In the genomic region with DNA sequence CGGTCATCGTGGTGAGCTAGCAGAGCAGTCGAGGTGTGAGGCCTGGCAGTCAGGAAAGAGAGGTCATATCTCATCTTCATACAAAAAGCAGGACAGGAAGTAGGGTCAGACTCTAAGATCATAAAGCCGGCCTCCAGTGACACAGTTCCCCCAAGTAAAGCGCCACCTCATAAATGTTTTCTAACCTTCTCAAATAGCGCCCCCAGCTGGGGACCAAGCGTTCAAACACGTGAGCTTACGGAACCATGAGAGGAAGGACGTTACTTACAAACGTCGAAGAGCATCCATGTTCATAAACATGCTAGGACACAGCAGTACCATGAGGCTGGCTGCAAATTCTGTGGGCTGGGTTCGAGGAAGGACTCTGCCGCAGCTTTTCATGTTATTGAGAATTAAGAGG, we compare ENCODE assay signal across 10 mouse cellular contexts. TPM values are rescaled to one million over a fixed set of nuclear protein-coding genes. Genes with fewer than 3 reads are reported as not detected.
DNase-seq lines count a peak whose midpoint lies in the region; ATAC-seq lines count a peak whose summit lies in the region.
"Had no signal": no experiment of that assay in that cellular context is flagged by ENCODE, and none has a peak within 500 bp of the region (broad histone marks: within the 10 kb centered on the region; RNA-seq: fewer than 3 reads in every experiment).

No protein-coding gene starts in this region.

- H3K4me1 ChIP-seq in embryonic facial prominence, embryonic 14.5 days (ENCODE audit: control insufficient read depth, insufficient read depth, low read length): peaks cover 31% of the 10 kb centered on the region
- peaks cover 13% of the 10 kb centered on the region for H3K4me1 ChIP-seq in embryonic facial prominence, embryonic 10.5 days
- peaks cover 55% of the 10 kb centered on the region for H3K4me1 ChIP-seq in limb, embryonic 13.5 days
- peaks cover 44% of the 10 kb centered on the region for H3K4me1 ChIP-seq in limb, embryonic 10.5 days
- H3K4me1 ChIP-seq in embryonic facial prominence, embryonic 15.5 days: peaks cover 44% of the 10 kb centered on the region
- H3K4me1 ChIP-seq in midbrain, embryonic 14.5 days (ENCODE audit: control insufficient read depth, insufficient read depth, low read length): no peaks in the 10 kb centered on the region
- H3K4me1 ChIP-seq: liver, embryonic 15.5 days had no signal

- H3K36me3 ChIP-seq in embryonic facial prominence, embryonic 14.5 days (ENCODE audit: control insufficient read depth, insufficient read depth, low read length): no peaks in the 10 kb centered on the region
- no peaks in the 10 kb centered on the region for H3K36me3 ChIP-seq in embryonic facial prominence, embryonic 10.5 days (replicated peaks)
- H3K36me3 ChIP-seq in limb, embryonic 13.5 days: no peaks in the 10 kb centered on the region
- H3K36me3 ChIP-seq in limb, embryonic 10.5 days: no peaks in the 10 kb centered on the region
- H3K36me3 ChIP-seq in embryonic facial prominence, embryonic 15.5 days: no peaks in the 10 kb centered on the region
- no peaks in the 10 kb centered on the region for H3K36me3 ChIP-seq in midbrain, embryonic 14.5 days (ENCODE audit: control insufficient read depth, insufficient read depth, low read length)
- H3K36me3 ChIP-seq: liver, embryonic 15.5 days had no signal

- DNase-seq in embryonic facial prominence, embryonic 14.5 days (ENCODE audit: low spot score): no peak
- DNase-seq in embryonic facial prominence, embryonic 10.5 days (ENCODE audit: low spot score): no peak
- no peak for DNase-seq in limb, embryonic 10.5 days (ENCODE audit: low spot score)
- DNase-seq in CD4-positive helper T cell, adult 2 months (ENCODE audit: low read depth, low spot score): peak; percentile 10
- no peak for DNase-seq in adrenal gland, postnatal 14 days
- no peak for DNase-seq in midbrain, embryonic 14.5 days
- DNase-seq: B cell, adult 2 months had no signal

- H3K4me2 ChIP-seq in embryonic facial prominence, embryonic 14.5 days (ENCODE audit: low read depth, low read length): no peak overlapping the region
- H3K4me2 ChIP-seq in limb, embryonic 13.5 days (replicated peaks): no peak overlapping the region
- no peak overlapping the region for H3K4me2 ChIP-seq in embryonic facial prominence, embryonic 15.5 days (replicated peaks)
- H3K4me2 ChIP-seq in midbrain, embryonic 14.5 days (ENCODE audit: low read length): no peak overlapping the region
- H3K4me2 ChIP-seq: liver, embryonic 15.5 days had no signal

- H3K9ac ChIP-seq in embryonic facial prominence, embryonic 14.5 days (ENCODE audit: low read depth, low read length): no peak overlapping the region
- no peak overlapping the region for H3K9ac ChIP-seq in limb, embryonic 13.5 days
- no peak overlapping the region for H3K9ac ChIP-seq in embryonic facial prominence, embryonic 15.5 days
- no peak overlapping the region for H3K9ac ChIP-seq in midbrain, embryonic 14.5 days (replicated peaks; ENCODE audit: low read length)
- H3K9ac ChIP-seq: liver, embryonic 15.5 days had no signal

- ATAC-seq in embryonic facial prominence, embryonic 14.5 days (ENCODE audit: low read depth): no peak
- no peak for ATAC-seq in limb, embryonic 13.5 days (ENCODE audit: low FRiP score, low read depth)
- ATAC-seq in embryonic facial prominence, embryonic 15.5 days (ENCODE audit: insufficient number of reproducible peaks, low FRiP score, low TSS enrichment, low read depth): no peak
- no peak for ATAC-seq in midbrain, embryonic 14.5 days (ENCODE audit: low FRiP score, low TSS enrichment)

- 84% methylated on average over 14 of the region's 14 CpGs for WGBS in embryonic facial prominence, embryonic 14.5 days
- WGBS in embryonic facial prominence, embryonic 10.5 days: 83% methylated on average over 14 of the region's 14 CpGs
- 79% methylated on average over 14 of the region's 14 CpGs for WGBS in limb, embryonic 13.5 days
- 81% methylated on average over 14 of the region's 14 CpGs for WGBS in limb, embryonic 10.5 days
- 82% methylated on average over 14 of the region's 14 CpGs for WGBS in embryonic facial prominence, embryonic 15.5 days
- WGBS in midbrain, embryonic 14.5 days: 83% methylated on average over 14 of the region's 14 CpGs

- no peak overlapping the region for H3K4me3 ChIP-seq in embryonic facial prominence, embryonic 14.5 days (ENCODE audit: low read depth, low read length)
- H3K4me3 ChIP-seq in embryonic facial prominence, embryonic 10.5 days: no peak overlapping the region
- no peak overlapping the region for H3K4me3 ChIP-seq in limb, embryonic 13.5 days
- H3K4me3 ChIP-seq in limb, embryonic 10.5 days: no peak overlapping the region
- H3K4me3 ChIP-seq in embryonic facial prominence, embryonic 15.5 days (replicated peaks): no peak overlapping the region
- H3K4me3 ChIP-seq in midbrain, embryonic 14.5 days (replicated peaks; ENCODE audit: low read depth, low read length): no peak overlapping the region
- H3K4me3 ChIP-seq: liver, embryonic 15.5 days had no signal

- H3K9me3 ChIP-seq in embryonic facial prominence, embryonic 14.5 days (ENCODE audit: control insufficient read depth, low read length): no peaks in the 10 kb centered on the region
- H3K9me3 ChIP-seq in embryonic facial prominence, embryonic 10.5 days: no peaks in the 10 kb centered on the region
- no peaks in the 10 kb centered on the region for H3K9me3 ChIP-seq in limb, embryonic 13.5 days
- H3K9me3 ChIP-seq in limb, embryonic 10.5 days (replicated peaks): no peaks in the 10 kb centered on the region
- no peaks in the 10 kb centered on the region for H3K9me3 ChIP-seq in embryonic facial prominence, embryonic 15.5 days (replicated peaks)
- no peaks in the 10 kb centered on the region for H3K9me3 ChIP-seq in midbrain, embryonic 14.5 days (ENCODE audit: control insufficient read depth, low read length)
- H3K9me3 ChIP-seq: liver, embryonic 15.5 days had no signal

- H3K27ac ChIP-seq in embryonic facial prominence, embryonic 14.5 days (replicated peaks; ENCODE audit: low read depth, low read length): peak overlapping the region; percentile 88
- no peak overlapping the region for H3K27ac ChIP-seq in embryonic facial prominence, embryonic 10.5 days (replicated peaks)
- H3K27ac ChIP-seq in limb, embryonic 13.5 days: peak overlapping the region; percentile 86
- no peak overlapping the region for H3K27ac ChIP-seq in limb, embryonic 10.5 days
- H3K27ac ChIP-seq in embryonic facial prominence, embryonic 15.5 days (replicated peaks): peak overlapping the region; percentile 86
- H3K27ac ChIP-seq in midbrain, embryonic 14.5 days (replicated peaks; ENCODE audit: low read depth, low read length): no peak overlapping the region
- H3K27ac ChIP-seq: liver, embryonic 15.5 days had no signal

- H3K27me3 ChIP-seq in embryonic facial prominence, embryonic 14.5 days (replicated peaks; ENCODE audit: control insufficient read depth, insufficient read depth, low read length): no peaks in the 10 kb centered on the region
- no peaks in the 10 kb centered on the region for H3K27me3 ChIP-seq in embryonic facial prominence, embryonic 10.5 days (replicated peaks; ENCODE audit: low read depth, poor library complexity, severe bottlenecking)
- no peaks in the 10 kb centered on the region for H3K27me3 ChIP-seq in limb, embryonic 13.5 days
- no peaks in the 10 kb centered on the region for H3K27me3 ChIP-seq in limb, embryonic 10.5 days (ENCODE audit: low read depth, poor library complexity, severe bottlenecking)
- no peaks in the 10 kb centered on the region for H3K27me3 ChIP-seq in embryonic facial prominence, embryonic 15.5 days
- H3K27me3 ChIP-seq in midbrain, embryonic 14.5 days (ENCODE audit: control insufficient read depth, insufficient read depth, low read length): no peaks in the 10 kb centered on the region
- H3K27me3 ChIP-seq: liver, embryonic 15.5 days had no signal

RNA-seq across cellular contexts. Expression of a gene that starts 31.1 kb away (rescaled TPM):
- polyA plus RNA-seq in embryonic facial prominence, embryonic 14.5 days (2014; fragmentation: Nextera tagmentation; extraction: Ambion mirVana): 5.5 and 6.0 TPM in 2 replicates
- 0.36 and 0.41 TPM in 2 replicates for polyA plus RNA-seq in embryonic facial prominence, embryonic 10.5 days (2016; fragmentation: Nextera tagmentation; extraction: Ambion mirVana)
- 3.9 and 4.7 TPM in 2 replicates for polyA plus RNA-seq in limb, embryonic 13.5 days (2015; fragmentation: Nextera tagmentation; extraction: Ambion mirVana)
- polyA plus RNA-seq in limb, embryonic 10.5 days (2016; fragmentation: Nextera tagmentation; extraction: Ambion mirVana): 0.64 and 0.98 TPM in 2 replicates
- polyA plus RNA-seq in embryonic facial prominence, embryonic 15.5 days (2015; fragmentation: Nextera tagmentation; extraction: Ambion mirVana): 4.8 and 5.4 TPM in 2 replicates
- total RNA-seq in adrenal gland, postnatal 14 days (2021): 2.9 and 3.4 TPM in 2 replicates
- polyA plus RNA-seq in midbrain, embryonic 14.5 days (2014; fragmentation: Nextera tagmentation; extraction: Ambion mirVana): 0.53 and 0.66 TPM in 2 replicates

RNA-seq across cellular contexts. Expression of a gene that starts 40.5 kb away (rescaled TPM):
- polyA plus RNA-seq in embryonic facial prominence, embryonic 14.5 days (2014; fragmentation: Nextera tagmentation; extraction: Ambion mirVana): 29.0 and 32.9 TPM in 2 replicates
- polyA plus RNA-seq in embryonic facial prominence, embryonic 10.5 days (2016; fragmentation: Nextera tagmentation; extraction: Ambion mirVana): 49.8 and 51.7 TPM in 2 replicates
- 40.3 and 44.6 TPM in 2 replicates for polyA plus RNA-seq in limb, embryonic 13.5 days (2015; fragmentation: Nextera tagmentation; extraction: Ambion mirVana)
- polyA plus RNA-seq in limb, embryonic 10.5 days (2016; fragmentation: Nextera tagmentation; extraction: Ambion mirVana): 52.7 and 53.3 TPM in 2 replicates
- polyA plus RNA-seq in embryonic facial prominence, embryonic 15.5 days (2015; fragmentation: Nextera tagmentation; extraction: Ambion mirVana): 34.7 and 38.9 TPM in 2 replicates
- 32.2 and 34.1 TPM in 2 replicates for total RNA-seq in adrenal gland, postnatal 14 days (2021)
- polyA plus RNA-seq in midbrain, embryonic 14.5 days (2014; fragmentation: Nextera tagmentation; extraction: Ambion mirVana): 30.7 and 38.3 TPM in 2 replicates

RNA-seq across cellular contexts. Expression of a gene that starts 40.8 kb away (rescaled TPM):
- 4.7 and 6.7 TPM in 2 replicates for polyA plus RNA-seq in embryonic facial prominence, embryonic 14.5 days (2014; fragmentation: Nextera tagmentation; extraction: Ambion mirVana)
- 3.6 and 4.2 TPM in 2 replicates for polyA plus RNA-seq in embryonic facial prominence, embryonic 10.5 days (2016; fragmentation: Nextera tagmentation; extraction: Ambion mirVana)
- 4.5 and 5.2 TPM in 2 replicates for polyA plus RNA-seq in limb, embryonic 13.5 days (2015; fragmentation: Nextera tagmentation; extraction: Ambion mirVana)
- polyA plus RNA-seq in limb, embryonic 10.5 days (2016; fragmentation: Nextera tagmentation; extraction: Ambion mirVana): 3.9 and 4.7 TPM in 2 replicates
- 4.9 and 6.2 TPM in 2 replicates for polyA plus RNA-seq in embryonic facial prominence, embryonic 15.5 days (2015; fragmentation: Nextera tagmentation; extraction: Ambion mirVana)
- 20.4 and 27.4 TPM in 2 replicates for total RNA-seq in adrenal gland, postnatal 14 days (2021)
- polyA plus RNA-seq in midbrain, embryonic 14.5 days (2014; fragmentation: Nextera tagmentation; extraction: Ambion mirVana): 5.2 and 8.1 TPM in 2 replicates

Comparison
In these comparisons a context has a peak if more than half of its experiments do, and no peak if none do; other contexts are left out.
1. H3K27ac ChIP-seq: peak in embryonic facial prominence, embryonic 14.5 days (single experiment), limb, embryonic 13.5 days (single experiment) and embryonic facial prominence, embryonic 15.5 days (single experiment); none in embryonic facial prominence, embryonic 10.5 days (single experiment), limb, embryonic 10.5 days (single experiment) and midbrain, embryonic 14.5 days (single experiment).